Mouse (Mus musculus) layer of hippocampus, adult 18-20 months (tissue): ENCODE measurements around the gene Dlx4. TPM values are rescaled to one million over a fixed set of nuclear protein-coding genes. Genes with fewer than 3 reads are reported as not detected.
A peak's percentile ranks its signal among the peaks of the same experiment; 100 is the strongest.

Experiments used
- DNase-seq, 2 experiments: peaks; one replicate each; pipeline ENCODE4 v3.0.0; 2022; ENCODE audit warnings: low spot score in 2 of 2
- total RNA-seq, 2 experiments: library from RNA; stranded (reverse); gene quantifications; 2 replicates each; pipeline ENCODE4 v1.2.3; 2021

Gene Dlx4
- total RNA-seq, 2 experiments from 2014 or later: 0.13 to 0.17 TPM

- DNase-seq: no peak
Observed at GRCm38 (mm10) chr11:95142980-95143575, 3.0 kb downstream of the Dlx4 start.

- DNase-seq: no peak
Observed at GRCm38 (mm10) chr11:95142258-95142657, 3.8 kb downstream of the Dlx4 start.

- no peak for DNase-seq
Observed at GRCm38 (mm10) chr11:95139871-95140270, 6.2 kb downstream of the Dlx4 start.

DNA sequence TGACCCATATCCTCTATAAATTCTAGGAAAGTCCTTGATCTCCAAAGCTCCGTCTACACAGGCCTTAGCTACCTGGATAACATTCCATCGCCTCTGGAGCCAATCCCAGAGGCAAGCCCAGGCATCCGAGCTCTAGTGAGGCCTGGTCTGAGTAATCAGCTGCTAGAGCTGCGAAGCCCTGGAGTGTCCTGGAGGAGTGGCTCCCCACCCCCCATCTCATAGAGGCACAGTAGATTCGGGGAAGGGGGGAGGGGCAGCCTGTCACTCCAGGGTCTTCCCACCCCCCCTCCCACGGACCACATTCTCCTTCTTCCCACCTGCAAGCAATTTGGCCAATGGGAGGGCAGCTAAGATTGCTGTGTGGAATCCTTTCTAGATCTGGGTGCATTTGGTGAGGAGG is 8.8 kb downstream of the Dlx4 start:
- no peak for DNase-seq

GRCm38 (mm10) chr11:95133321-95133720 is 12.7 kb downstream of the Dlx4 start:
- no peak for DNase-seq

DNA sequence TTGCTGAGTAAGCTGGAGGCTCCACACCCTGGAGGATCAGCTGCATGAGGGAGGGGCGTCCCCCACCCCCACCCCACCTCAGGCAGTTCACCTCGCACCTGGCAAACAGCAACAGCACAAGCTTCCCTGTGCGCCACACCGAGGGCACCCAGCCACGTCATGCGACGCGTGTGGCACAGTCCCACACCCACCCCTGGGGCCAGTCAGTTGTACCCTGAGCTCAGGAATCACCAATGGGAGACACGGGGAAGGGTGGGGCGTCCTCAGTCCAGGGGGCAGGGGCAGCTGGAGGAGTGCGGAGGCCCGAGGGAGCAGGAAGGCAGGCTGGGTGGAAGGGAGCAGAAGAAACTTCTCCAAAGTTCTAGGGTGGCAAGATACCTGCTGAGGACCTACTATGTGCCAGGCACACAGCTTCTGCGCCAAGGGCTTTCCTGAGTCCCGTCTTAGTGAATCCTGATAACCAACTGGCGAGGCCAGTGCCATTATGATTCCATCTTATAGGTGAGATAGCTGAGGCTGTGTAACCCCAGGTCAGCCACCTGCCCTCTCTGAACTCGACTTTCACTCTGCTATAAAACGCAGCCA is 15.3 kb downstream of the Dlx4 start:
- DNase-seq: no peak

- no peak for DNase-seq
Observed at GRCm38 (mm10) chr11:95128359-95128758, 17.7 kb downstream of the Dlx4 start.

DNA sequence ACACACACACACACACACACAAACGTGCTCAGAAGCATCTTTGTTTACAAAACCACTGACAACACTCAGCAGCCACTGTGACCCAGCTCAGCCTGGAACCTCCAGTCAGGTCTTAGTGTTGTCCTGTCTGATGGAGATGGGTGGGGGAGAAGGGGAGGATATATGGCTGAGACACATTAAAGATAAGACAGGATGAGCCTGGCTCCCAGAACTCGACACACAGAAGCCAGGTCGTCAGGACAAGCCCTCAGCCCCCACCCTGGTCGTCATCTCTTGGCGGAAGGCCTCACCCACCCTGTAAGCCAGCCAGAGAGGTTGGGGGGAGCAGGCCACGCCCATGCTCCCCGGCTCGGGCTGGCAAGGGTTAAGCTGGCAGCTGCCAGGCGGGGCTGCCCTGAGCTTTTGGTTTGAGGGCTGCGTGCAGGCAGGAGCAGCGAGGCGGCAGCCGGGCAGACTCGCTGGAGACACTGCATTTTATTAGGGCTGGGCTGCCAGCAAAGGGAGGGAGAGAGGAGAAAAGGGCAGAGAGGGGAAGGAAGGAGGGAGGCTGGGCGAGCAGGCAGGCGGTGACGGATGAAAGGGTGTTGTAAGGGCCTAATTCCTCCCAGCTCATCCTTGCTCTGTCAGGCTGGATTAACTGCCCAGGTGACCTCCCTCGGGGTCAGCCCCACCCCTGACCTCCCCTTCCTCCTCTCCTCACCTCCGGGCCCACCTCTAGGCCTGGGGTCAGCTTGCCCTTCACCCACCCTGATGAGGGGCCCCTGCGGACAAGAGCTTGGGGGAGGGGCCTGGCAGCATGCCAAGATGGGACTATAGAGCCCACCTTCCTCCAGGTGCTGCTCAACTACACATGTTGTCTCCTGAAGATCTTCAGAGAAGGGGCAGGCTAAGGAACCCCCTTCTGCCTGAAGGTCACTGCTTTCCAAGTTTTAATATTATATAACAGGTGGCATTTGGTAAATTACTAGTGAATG is 19.5 kb downstream of the Dlx4 start:
- DNase-seq: no peak

DNA sequence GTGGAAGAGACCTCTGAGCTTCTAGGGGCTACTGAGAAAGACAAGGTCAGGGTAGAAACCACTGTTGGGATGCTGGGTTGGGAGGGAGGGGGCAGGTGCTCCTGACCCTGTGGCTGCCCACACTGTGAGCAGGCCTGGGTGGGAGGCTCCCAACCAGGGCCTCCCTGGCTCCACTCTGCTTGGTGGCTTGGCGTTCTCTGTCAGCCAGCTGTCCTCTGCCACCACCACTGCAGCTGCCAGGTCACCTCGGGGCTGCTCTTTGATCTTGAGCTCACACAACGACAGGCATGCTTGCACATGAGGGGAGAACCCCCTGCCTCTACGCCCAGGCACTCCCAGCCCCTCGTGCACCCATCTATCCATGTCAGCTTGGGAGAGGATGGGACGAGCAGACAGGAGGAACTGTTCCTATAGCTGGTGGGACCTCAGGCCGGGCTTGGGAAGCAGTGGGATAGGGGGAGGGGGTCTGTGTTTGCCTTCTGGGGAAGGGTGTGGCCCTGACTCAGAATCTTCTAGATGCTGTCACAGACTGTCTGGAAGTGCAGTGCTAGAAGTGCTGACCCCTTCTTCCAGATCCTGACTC is 20.6 kb downstream of the Dlx4 start:
- DNase-seq: no peak

GRCm38 (mm10) chr11:95122100-95122489 is 24.0 kb downstream of the Dlx4 start:
- DNase-seq: no peak

DNA sequence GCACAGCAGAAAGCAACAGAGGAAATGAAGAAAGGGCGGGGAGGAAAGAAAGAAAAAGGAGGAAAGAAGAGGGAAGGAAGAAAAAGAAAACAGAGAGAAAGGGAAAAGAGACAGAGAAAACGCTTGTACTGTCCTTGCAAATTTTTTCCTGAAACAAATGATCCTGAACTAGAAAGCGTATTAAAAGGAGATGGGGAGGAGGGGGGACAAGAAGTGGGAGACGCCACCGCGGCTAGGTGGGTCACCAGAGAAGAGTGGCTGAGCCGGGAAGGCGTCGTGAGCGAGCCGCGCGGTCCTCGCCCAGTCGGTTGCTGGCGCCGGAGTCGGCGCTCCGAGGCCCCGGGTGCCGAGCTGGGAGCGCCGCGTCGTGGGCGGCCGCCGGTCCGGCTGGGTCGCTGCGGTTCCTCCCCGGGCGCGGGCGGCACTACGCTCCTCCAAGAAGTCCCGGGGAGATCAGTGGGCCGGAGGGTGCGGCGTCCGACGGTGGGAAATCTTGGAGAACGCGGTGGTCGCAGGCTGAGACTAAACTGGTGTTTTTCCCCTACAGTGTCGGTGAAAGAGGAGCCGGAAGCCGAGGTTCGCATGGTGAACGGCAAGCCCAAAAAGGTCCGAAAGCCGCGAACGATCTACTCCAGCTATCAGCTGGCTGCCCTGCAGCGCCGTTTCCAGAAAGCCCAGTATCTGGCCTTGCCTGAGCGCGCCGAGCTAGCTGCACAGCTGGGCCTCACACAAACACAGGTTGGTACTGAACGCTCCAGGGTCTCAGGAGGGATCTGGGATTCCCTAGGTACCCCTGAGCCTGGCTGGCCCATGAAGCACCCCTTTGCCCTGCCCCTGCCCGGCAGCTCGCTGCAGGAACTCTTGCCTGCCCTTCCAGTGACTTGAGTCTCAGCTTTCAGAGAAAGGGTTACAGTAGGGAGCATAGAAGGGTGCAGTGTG is 24.6 kb downstream of the Dlx4 start:
- no peak for DNase-seq

DNA sequence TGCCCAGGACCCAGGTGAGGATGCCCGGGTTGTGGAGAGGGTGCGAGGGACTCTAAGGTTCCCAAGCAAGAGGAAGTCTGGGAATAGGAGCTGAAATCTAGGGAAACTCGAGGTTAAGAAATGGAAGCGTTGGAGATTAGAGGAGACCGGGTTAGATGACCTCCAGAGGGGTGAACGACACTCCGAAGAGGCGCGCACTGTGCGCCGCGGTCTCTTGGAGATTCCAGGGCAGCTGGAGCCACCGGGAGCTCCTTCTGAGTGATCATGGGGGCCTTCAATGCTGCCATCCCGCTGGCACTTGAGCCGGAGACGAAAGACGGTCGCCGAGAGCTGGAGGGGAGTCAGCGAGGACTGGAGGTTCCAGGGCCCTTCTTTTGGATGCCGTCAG is 25.4 kb downstream of the Dlx4 start:
- no peak for DNase-seq

GRCm38 (mm10) chr11:95119990-95120632 is 26.0 kb downstream of the Dlx4 start, which contains the start of gene Dlx3:
Dlx3 (plus strand) TSS chr11:95120119.
- DNase-seq: no peak

DNA sequence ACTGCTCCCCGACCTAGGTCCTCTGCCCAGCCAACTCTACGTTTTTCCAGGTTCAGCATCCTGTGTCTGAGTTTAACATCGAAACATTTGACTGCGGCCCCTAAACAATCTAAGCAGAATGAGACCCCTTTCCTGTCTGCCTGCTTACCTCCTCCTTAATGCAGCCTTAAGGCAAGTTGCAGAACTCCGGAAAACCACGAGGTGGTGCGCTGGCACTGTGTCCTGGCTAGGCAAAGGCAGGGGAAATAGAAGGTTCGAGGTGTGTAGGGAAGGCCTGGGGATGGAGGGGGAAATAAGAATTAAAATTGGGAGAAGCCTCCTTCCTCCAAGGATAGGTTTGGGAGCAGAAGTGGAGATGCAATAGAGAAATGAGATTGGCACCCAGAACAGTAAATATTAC is 27.6 kb downstream of the Dlx4 start:
- DNase-seq: peak; percentile 34 to 76

GRCm38 (mm10) chr11:95117030-95117429 is 29.0 kb downstream of the Dlx4 start:
- peak; percentile 52 to 88 for DNase-seq

GRCm38 (mm10) chr11:95110081-95110480 is 36.0 kb downstream of the Dlx4 start:
- no peak for DNase-seq

- no peak for DNase-seq
Observed at GRCm38 (mm10) chr11:95109000-95109399, 37.1 kb downstream of the Dlx4 start.

DNA sequence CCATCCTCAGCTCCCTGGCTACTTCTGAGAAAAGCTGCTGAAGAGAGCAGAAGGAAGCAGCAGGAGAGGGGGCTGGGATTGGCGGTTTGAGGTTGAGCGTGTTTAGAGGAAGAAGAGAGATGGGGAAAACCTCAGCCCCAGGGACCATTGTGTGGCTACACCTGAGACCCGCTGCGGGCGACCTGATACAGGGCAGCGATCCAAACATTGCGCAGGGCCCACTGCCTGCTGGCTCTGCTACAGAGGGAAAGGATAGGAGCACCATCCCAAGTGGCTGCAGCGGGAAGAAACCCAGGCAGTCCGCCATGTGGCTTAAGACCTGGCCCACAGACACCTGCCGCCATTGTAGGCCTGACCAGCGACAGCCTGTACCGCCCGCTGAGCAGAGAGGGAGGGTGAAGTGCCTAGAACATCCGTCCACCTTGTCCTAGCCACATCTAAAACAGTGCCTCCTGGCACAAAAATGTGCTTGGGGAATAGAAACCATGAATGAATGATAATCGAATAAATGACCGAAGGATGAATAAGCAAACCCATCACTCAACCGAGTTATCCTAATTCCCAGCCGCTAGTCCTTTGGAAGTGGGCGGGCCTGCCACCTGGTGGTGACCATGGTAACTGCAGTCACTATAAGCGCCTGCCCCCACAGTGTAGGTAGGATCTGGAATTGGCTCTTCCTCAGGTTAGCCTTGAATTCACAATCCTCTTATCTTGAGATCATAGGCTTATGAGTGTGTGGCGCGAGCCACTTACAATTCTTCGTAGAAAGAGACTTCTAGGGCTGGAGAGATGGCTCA is 39.4 kb downstream of the Dlx4 start:
- peak; percentile 69 to 84 for DNase-seq

- no peak for DNase-seq
Observed at GRCm38 (mm10) chr11:95105274-95105874, 40.7 kb downstream of the Dlx4 start.
